Comparison of ENCODE assay signal across 8 mouse cellular contexts in the genomic region with DNA sequence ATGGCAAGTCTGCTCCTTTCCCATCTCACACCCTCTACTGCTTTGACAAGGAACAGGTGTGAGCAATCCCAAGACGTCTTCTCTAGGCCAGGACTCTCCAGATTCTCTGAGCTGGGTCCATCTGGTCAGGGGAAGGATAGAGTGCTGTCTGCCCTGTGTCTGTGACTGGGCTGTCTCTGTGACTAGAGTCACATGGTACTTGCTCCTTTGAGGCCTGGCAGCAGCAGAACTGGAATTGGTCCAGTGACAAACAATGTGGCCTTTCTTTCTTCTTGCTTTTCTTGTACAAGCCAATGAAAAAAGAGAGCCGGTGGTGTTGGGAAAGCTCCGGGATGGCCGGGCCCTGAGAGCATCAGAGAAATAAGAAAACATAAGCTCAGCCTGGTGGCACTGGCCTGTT. TPM values are rescaled to one million over a fixed set of nuclear protein-coding genes. Genes with fewer than 3 reads are reported as not detected.
A peak's percentile ranks its signal among the peaks of the same experiment; 100 is the strongest.
DNase-seq lines count a peak whose midpoint lies in the region; ATAC-seq lines count a peak whose summit lies in the region.

No protein-coding gene starts in this region.

- no peaks in the 10 kb centered on the region for H3K36me3 ChIP-seq in heart, embryonic 14.5 days (ENCODE audit: control insufficient read depth, insufficient read depth, low read length)

- peak; percentile 58 for DNase-seq in adrenal gland, postnatal 14 days
- no peak for DNase-seq in adrenal gland, adult 8-10 months
- DNase-seq in right cerebral cortex, adult 2 months (ENCODE audit: low spot score in 2 of 2) = peak; percentile 49 to 62
- DNase-seq in right cerebral cortex, postnatal 25 days = no peak
- peak; percentile 67 for DNase-seq in left cerebral cortex, adult 11 months (ENCODE audit: low spot score)
- DNase-seq in right cerebral cortex, postnatal 36 days (ENCODE audit: low spot score in 2 of 2) = peak; percentile 52 to 67

- ATAC-seq in heart, embryonic 14.5 days (ENCODE audit: insufficient number of reproducible peaks, insufficient read depth, low FRiP score, low read depth) = no peak
- no peak for ATAC-seq in monocyte, adult 5-6 weeks (replicated peaks; ENCODE audit: insufficient number of reproducible peaks, low FRiP score, low TSS enrichment, poor library complexity, severe bottlenecking)

- H3K27me3 ChIP-seq in heart, embryonic 14.5 days (ENCODE audit: control insufficient read depth, insufficient read depth, low read length) = no peaks in the 10 kb centered on the region

- H3K4me1 ChIP-seq in heart, embryonic 14.5 days (ENCODE audit: control insufficient read depth in 2 of 2, insufficient read depth in 2 of 2, low read length in 2 of 2) = peaks cover 0 to 4% of the 10 kb centered on the region in 2 experiments; a peak in 1 of 4 replicates

- H3K4me2 ChIP-seq in heart, embryonic 14.5 days (ENCODE audit: low read length) = no peak overlapping the region

- 57% methylated on average over 4 of the region's 4 CpGs for WGBS in heart, embryonic 14.5 days

- no peak overlapping the region for H3K4me3 ChIP-seq in heart, embryonic 14.5 days (ENCODE audit: control insufficient read depth in 1 of 2, insufficient read depth in 1 of 2, low read depth in 1 of 2, low read length in 2 of 2)

- 0 out of 2 replicates have a peak, but pooled peaks cover 5% of the 10 kb centered on the region for H3K9me3 ChIP-seq in heart, embryonic 14.5 days (ENCODE audit: control insufficient read depth, low read length)

- H3K9ac ChIP-seq in heart, embryonic 14.5 days (ENCODE audit: low read length) = no peak overlapping the region

- H3K27ac ChIP-seq in heart, embryonic 14.5 days (replicated peaks in 1 of 2; ENCODE audit: control insufficient read depth in 1 of 2, insufficient read depth in 1 of 2, low read depth in 2 of 2, low read length in 2 of 2) = peak overlapping the region; percentile 8 to 47; a peak in 2 of 4 replicates

RNA-seq across cellular contexts. Expression of a gene that starts 47.8 kb away (rescaled TPM):
- total RNA-seq in adrenal gland, postnatal 14 days (2021) = 5.7 and 13.3 TPM in 2 replicates
- 10 to 100 TPM in 1 of 4 experiments, 1 to 10 TPM in 3; 5.5 to 10.8 (median 7.0) TPM for total RNA-seq in adrenal gland, adult 8-10 months (2022)
- polyA plus RNA-seq in heart, embryonic 14.5 days (2014; fragmentation: Nextera tagmentation; extraction: Ambion mirVana) = 0.39 and 0.46 TPM in 2 replicates
- not detected in 3 replicates for total RNA-seq in monocyte, adult 5-6 weeks (2017)

Comparison
In these comparisons a context has a peak if more than half of its experiments do, and no peak if none do; other contexts are left out.
1. DNase-seq: peak in adrenal gland, postnatal 14 days (single experiment), right cerebral cortex, adult 2 months (2 of 2), left cerebral cortex, adult 11 months (single experiment) and right cerebral cortex, postnatal 36 days (2 of 2); none in adrenal gland, adult 8-10 months (single experiment) and right cerebral cortex, postnatal 25 days (single experiment).